Mouse (Mus musculus): ENCODE results near the gene Echs1. TPM values are rescaled to one million over a fixed set of nuclear protein-coding genes. Genes with fewer than 3 reads are reported as not detected.

Gene Echs1
- total and polyA plus RNA-seq, 3 experiments = 43.3 to 72.0 (median 47.8) TPM

DNA sequence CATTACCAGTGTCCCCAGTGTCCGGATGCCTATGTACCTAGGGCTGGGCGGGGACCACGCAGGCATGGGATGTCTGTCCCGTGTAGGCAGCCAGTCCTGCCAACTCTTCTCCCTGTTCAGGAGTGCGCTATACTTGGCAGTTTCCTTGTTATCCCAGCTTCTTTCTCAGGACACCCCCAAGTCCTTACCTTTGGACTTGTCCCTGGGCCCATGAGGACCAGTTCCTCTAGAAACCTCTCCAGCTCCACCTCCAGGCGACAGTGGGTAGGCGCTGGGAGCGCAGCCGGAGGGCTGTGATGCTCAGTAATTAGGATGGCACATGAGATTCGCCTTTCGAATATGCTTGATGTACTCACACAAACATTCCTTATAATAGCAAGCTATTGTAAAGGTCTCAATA, 54.0 kb downstream of the Echs1 start:
- no peak for DNase-seq (ENCODE audit: extremely low read depth)
- in situ Hi-C loops (cut with MboI; ENCODE audit: low pct_ligation_motif_present, low pct_unique_long_range_greater_than_20kb, low sequenced_read_pairs) (loop anchor here (10.0 kb wide), 1 partner anchor 158 kb away; no protein-coding TSS in a partner anchor), dilution Hi-C loops (cut with MboI; ENCODE audit: extremely low pct_ligation_motif_present, extremely low pct_unique_long_range_greater_than_20kb, low sequenced_read_pairs) (no loop called here)
- no peak overlapping the region for H3K27ac ChIP-seq (ENCODE audit: insufficient read depth, low read depth)
- peaks cover 7% of the 10 kb centered on the region for H3K27me3 ChIP-seq (replicated peaks)
- no peaks in the 10 kb centered on the region for H3K79me2 ChIP-seq (replicated peaks; ENCODE audit: control insufficient read depth, extremely low read depth, insufficient read depth, poor library complexity, severe bottlenecking)
- H3K4me1 ChIP-seq (ENCODE audit: control insufficient read depth in 1 of 2, insufficient read depth in 2 of 2) = peaks cover 0 to 10% of the 10 kb centered on the region in 2 experiments; a peak in 3 of 4 replicates
- no peak for TF ChIP-seq JUND (conservative IDR thresholded peaks at IDR 0.05; ENCODE audit: low read depth, low read length)
- peak; percentile 44 for TF ChIP-seq SMC3 (IDR thresholded peaks at IDR 0.05; ENCODE audit: low read depth, low read length)
- TF ChIP-seq RAD21 (IDR thresholded peaks at IDR 0.05; ENCODE audit: low read depth, low read length) = peak; percentile 22
- TF ChIP-seq CTCF (conservative IDR thresholded peaks at IDR 0.05 in 1 of 2, IDR thresholded peaks at IDR 0.05 in 1 of 2; ENCODE audit: low read depth in 2 of 2, low read length in 2 of 2) = peak in 1 of 2 experiments; percentile 50; a peak in 2 of 4 replicates
- no peak for TF ChIP-seq KAT2A (IDR thresholded peaks at IDR 0.05; ENCODE audit: insufficient replicate concordance, low read length)
- no peak overlapping the region for H3K4me2 ChIP-seq (ENCODE audit: insufficient read depth, low read depth, poor library complexity, severe bottlenecking)
- H3K36me3 ChIP-seq (replicated peaks in 1 of 2; ENCODE audit: control insufficient read depth in 1 of 2, insufficient read depth in 1 of 2, low read length in 1 of 2) = no peaks in the 10 kb centered on the region
- no peak overlapping the region for H3K9ac ChIP-seq (ENCODE audit: insufficient read depth, low read depth)
- H3K9me3 ChIP-seq (replicated peaks; ENCODE audit: low read length) = peaks cover 2% of the 10 kb centered on the region
- H3K4me3 ChIP-seq (replicated peaks in 1 of 3; ENCODE audit: low read depth in 2 of 3, low read length in 2 of 3, poor library complexity in 1 of 3) = no peak overlapping the region

GRCm38 (mm10) chr7:140061832-140062130, 54.5 kb downstream of the Echs1 start:
- dilution Hi-C loops (cut with MboI; ENCODE audit: extremely low pct_ligation_motif_present, extremely low pct_unique_long_range_greater_than_20kb, low sequenced_read_pairs) = no loop called here

More at GRCm38 (mm10) chr7:140061832-140062130, 54.5 kb downstream of the Echs1 start:
- Histone ChIP-seq H3K36me3 (replicated peaks in 1 of 2; ENCODE audit: control insufficient read depth in 1 of 2, insufficient read depth in 1 of 2, low read length in 1 of 2) (no peaks in the 10 kb centered on the region), H3K27me3 (replicated peaks) (peaks cover 7% of the 10 kb centered on the region), H3K4me3 (replicated peaks in 1 of 3; ENCODE audit: low read depth in 2 of 3, low read length in 2 of 3, poor library complexity in 1 of 3) (no peak overlapping the region), H3K4me2 (ENCODE audit: insufficient read depth, low read depth, poor library complexity, severe bottlenecking) (no peak overlapping the region), H3K9me3 (replicated peaks; ENCODE audit: low read length) (peaks cover 2% of the 10 kb centered on the region), H3K4me1 (ENCODE audit: control insufficient read depth in 1 of 2, insufficient read depth in 2 of 2) (peaks cover 3 to 14% of the 10 kb centered on the region in 2 experiments; a peak in 3 of 4 replicates), H3K9ac (ENCODE audit: insufficient read depth, low read depth) (no peak overlapping the region), H3K79me2 (replicated peaks; ENCODE audit: control insufficient read depth, extremely low read depth, insufficient read depth, poor library complexity, severe bottlenecking) (no peaks in the 10 kb centered on the region), H3K27ac (ENCODE audit: insufficient read depth, low read depth) (no peak overlapping the region)
- TF ChIP-seq CTCF (conservative IDR thresholded peaks at IDR 0.05 in 1 of 2, IDR thresholded peaks at IDR 0.05 in 1 of 2; ENCODE audit: low read depth in 2 of 2, low read length in 2 of 2) (no peak), BHLHE40 (IDR thresholded peaks at IDR 0.05; ENCODE audit: low read depth, low read length) (no peak), JUND (conservative IDR thresholded peaks at IDR 0.05; ENCODE audit: low read depth, low read length) (no peak), JUN (IDR thresholded peaks at IDR 0.05; ENCODE audit: insufficient read depth, low read depth, low read length) (no peak), ELF1 (IDR thresholded peaks at IDR 0.05; ENCODE audit: low read depth, low read length) (no peak), RCOR1 (conservative IDR thresholded peaks at IDR 0.05; ENCODE audit: low read depth, low read length) (no peak), NRF1 (IDR thresholded peaks at IDR 0.05; ENCODE audit: low read depth, low read length) (no peak), TBP (conservative IDR thresholded peaks at IDR 0.05; ENCODE audit: low read depth, low read length) (no peak), ETS1 (conservative IDR thresholded peaks at IDR 0.05; ENCODE audit: low read depth, low read length) (no peak), MAZ (IDR thresholded peaks at IDR 0.05; ENCODE audit: low read depth, low read length) (no peak), USF1 (IDR thresholded peaks at IDR 0.05; ENCODE audit: low read depth, low read length) (no peak), SIN3A (IDR thresholded peaks at IDR 0.05; ENCODE audit: low read length) (no peak), POLR2AphosphoS2 (IDR thresholded peaks at IDR 0.05; ENCODE audit: low read depth, low read length) (no peak), E2F4 (IDR thresholded peaks at IDR 0.05; ENCODE audit: insufficient replicate concordance, low read depth, low read length) (no peak), GABPA (IDR thresholded peaks at IDR 0.05; ENCODE audit: insufficient replicate concordance, low read depth, low read length) (no peak), EP300 (IDR thresholded peaks at IDR 0.05; ENCODE audit: low read length) (no peak), MAFK (IDR thresholded peaks at IDR 0.05; ENCODE audit: insufficient replicate concordance, low read length) (no peak), CHD1 (IDR thresholded peaks at IDR 0.05; ENCODE audit: low read depth, low read length) (no peak), USF2 (conservative IDR thresholded peaks at IDR 0.05; ENCODE audit: low read depth, low read length) (no peak), IRF4 (IDR thresholded peaks at IDR 0.05; ENCODE audit: low read depth, low read length) (no peak)
- in situ Hi-C loops (cut with MboI; ENCODE audit: low pct_ligation_motif_present, low pct_unique_long_range_greater_than_20kb, low sequenced_read_pairs) = loop anchor here (10.0 kb wide), 1 partner anchor 157 kb away; no protein-coding TSS in a partner anchor
- no peak for DNase-seq (ENCODE audit: extremely low read depth)

Data from CH12.LX (cell line).